14 mouse cellular contexts compared by ENCODE assay signal in genomic region chr9:31348458-31348857, GRCm38 (mm10). TPM values are rescaled to one million over a fixed set of nuclear protein-coding genes. Genes with fewer than 3 reads are reported as not detected.
DNase-seq lines count a peak whose midpoint lies in the region; ATAC-seq lines count a peak whose summit lies in the region.
"Had no signal": no experiment of that assay in that cellular context is flagged by ENCODE, and none has a peak within 500 bp of the region (broad histone marks: within the 10 kb centered on the region; RNA-seq: fewer than 3 reads in every experiment).

No protein-coding gene starts in this region.

- H3K4me2 ChIP-seq in hindbrain, embryonic 16.5 days (ENCODE audit: low read length): no peak overlapping the region
- H3K4me2 ChIP-seq in midbrain, embryonic 13.5 days (replicated peaks): no peak overlapping the region
- no peak overlapping the region for H3K4me2 ChIP-seq in midbrain, embryonic 16.5 days (ENCODE audit: low read length)
- H3K4me2 ChIP-seq in embryonic facial prominence, embryonic 14.5 days (ENCODE audit: low read depth, low read length): no peak overlapping the region
- H3K4me2 ChIP-seq in midbrain, embryonic 15.5 days: no peak overlapping the region
- H3K4me2 ChIP-seq in liver, embryonic 12.5 days: no peak overlapping the region
- H3K4me2 ChIP-seq: embryonic facial prominence, embryonic 15.5 days; heart, embryonic 11.5 days; hindbrain, embryonic 15.5 days had no signal

- no peak overlapping the region for H3K9ac ChIP-seq in hindbrain, embryonic 16.5 days (ENCODE audit: low read depth, low read length)
- H3K9ac ChIP-seq in midbrain, embryonic 13.5 days (replicated peaks): 0 out of 2 replicates have a peak overlapping the region, but pooled peaks have one; percentile 19
- H3K9ac ChIP-seq in midbrain, embryonic 16.5 days (ENCODE audit: low read depth, low read length): no peak overlapping the region
- 0 out of 2 replicates have a peak overlapping the region, but pooled peaks have one; percentile 8 for H3K9ac ChIP-seq in embryonic facial prominence, embryonic 14.5 days (ENCODE audit: low read depth, low read length)
- H3K9ac ChIP-seq in midbrain, embryonic 15.5 days: no peak overlapping the region
- no peak overlapping the region for H3K9ac ChIP-seq in liver, embryonic 12.5 days
- H3K9ac ChIP-seq: embryonic facial prominence, embryonic 15.5 days; hindbrain, embryonic 15.5 days had no signal

- no peak for ATAC-seq in hindbrain, embryonic 16.5 days
- ATAC-seq in midbrain, embryonic 13.5 days: peak; percentile 57
- ATAC-seq in midbrain, embryonic 16.5 days: no peak
- ATAC-seq in embryonic facial prominence, embryonic 14.5 days (ENCODE audit: low read depth): no peak
- 0 out of 2 replicates have a peak, but pooled peaks have one; percentile 17 for ATAC-seq in midbrain, embryonic 15.5 days (replicated peaks)
- ATAC-seq in liver, embryonic 12.5 days: no peak

- H3K36me3 ChIP-seq in hindbrain, embryonic 10.5 days: peaks cover 34% of the 10 kb centered on the region
- H3K36me3 ChIP-seq in hindbrain, embryonic 16.5 days (ENCODE audit: control insufficient read depth, insufficient read depth, low read length): no peaks in the 10 kb centered on the region; the same call in 1 of the 2 replicates
- H3K36me3 ChIP-seq in midbrain, embryonic 13.5 days: peaks cover 21% of the 10 kb centered on the region
- peaks cover 13% of the 10 kb centered on the region for H3K36me3 ChIP-seq in midbrain, embryonic 16.5 days (ENCODE audit: control insufficient read depth, insufficient read depth, low read length)
- peaks cover 18% of the 10 kb centered on the region; the same call in 1 of the 2 replicates for H3K36me3 ChIP-seq in embryonic facial prominence, embryonic 14.5 days (ENCODE audit: control insufficient read depth, insufficient read depth, low read length)
- H3K36me3 ChIP-seq in midbrain, embryonic 15.5 days (replicated peaks): peaks cover 6% of the 10 kb centered on the region; the same call in 1 of the 2 replicates
- H3K36me3 ChIP-seq in liver, embryonic 12.5 days: peaks cover 49% of the 10 kb centered on the region

- H3K4me1 ChIP-seq in hindbrain, embryonic 10.5 days (replicated peaks): peaks cover 5% of the 10 kb centered on the region
- H3K4me1 ChIP-seq in hindbrain, embryonic 16.5 days (ENCODE audit: control insufficient read depth, insufficient read depth, low read depth, low read length): no peaks in the 10 kb centered on the region
- peaks cover 7% of the 10 kb centered on the region for H3K4me1 ChIP-seq in midbrain, embryonic 13.5 days (replicated peaks)
- H3K4me1 ChIP-seq in midbrain, embryonic 16.5 days (ENCODE audit: control insufficient read depth, insufficient read depth, low read length): no peaks in the 10 kb centered on the region
- no peaks in the 10 kb centered on the region for H3K4me1 ChIP-seq in embryonic facial prominence, embryonic 14.5 days (ENCODE audit: control insufficient read depth, insufficient read depth, low read length)
- peaks cover 4% of the 10 kb centered on the region; the same call in 1 of the 2 replicates for H3K4me1 ChIP-seq in midbrain, embryonic 15.5 days
- no peaks in the 10 kb centered on the region for H3K4me1 ChIP-seq in liver, embryonic 12.5 days

- no peak for DNase-seq in hindbrain, embryonic 10.5 days (ENCODE audit: low spot score)
- no peak for DNase-seq in embryonic facial prominence, embryonic 14.5 days (ENCODE audit: low spot score)
- DNase-seq in lung, postnatal 10 days: no peak

- no peaks in the 10 kb centered on the region for H3K27me3 ChIP-seq in hindbrain, embryonic 10.5 days (ENCODE audit: insufficient read depth, poor library complexity, severe bottlenecking)
- H3K27me3 ChIP-seq in hindbrain, embryonic 16.5 days (replicated peaks; ENCODE audit: control insufficient read depth, insufficient read depth, low read length): no peaks in the 10 kb centered on the region
- no peaks in the 10 kb centered on the region for H3K27me3 ChIP-seq in midbrain, embryonic 13.5 days
- H3K27me3 ChIP-seq in midbrain, embryonic 16.5 days (ENCODE audit: control insufficient read depth, insufficient read depth, low read depth, low read length): no peaks in the 10 kb centered on the region
- no peaks in the 10 kb centered on the region for H3K27me3 ChIP-seq in embryonic facial prominence, embryonic 14.5 days (replicated peaks; ENCODE audit: control insufficient read depth, insufficient read depth, low read length)
- no peaks in the 10 kb centered on the region for H3K27me3 ChIP-seq in midbrain, embryonic 15.5 days (replicated peaks)
- H3K27me3 ChIP-seq in liver, embryonic 12.5 days (replicated peaks): no peaks in the 10 kb centered on the region
- H3K27me3 ChIP-seq: embryonic facial prominence, embryonic 15.5 days; hindbrain, embryonic 15.5 days had no signal

- H3K4me3 ChIP-seq in hindbrain, embryonic 10.5 days: no peak overlapping the region
- H3K4me3 ChIP-seq in hindbrain, embryonic 16.5 days (ENCODE audit: low read length): no peak overlapping the region
- no peak overlapping the region for H3K4me3 ChIP-seq in midbrain, embryonic 13.5 days (replicated peaks)
- no peak overlapping the region for H3K4me3 ChIP-seq in midbrain, embryonic 16.5 days (ENCODE audit: low read depth, low read length)
- no peak overlapping the region for H3K4me3 ChIP-seq in embryonic facial prominence, embryonic 14.5 days (ENCODE audit: low read depth, low read length)
- H3K4me3 ChIP-seq in midbrain, embryonic 15.5 days: no peak overlapping the region
- no peak overlapping the region for H3K4me3 ChIP-seq in liver, embryonic 12.5 days
- H3K4me3 ChIP-seq: embryonic facial prominence, embryonic 15.5 days; erythroblast, embryonic 14.5 days; forebrain, embryonic 10.5 days; gastrocnemius, adult 2 months; hindbrain, embryonic 15.5 days had no signal

- peak overlapping the region; percentile 46; the same call in 1 of the 2 replicates for H3K27ac ChIP-seq in hindbrain, embryonic 10.5 days
- no peak overlapping the region for H3K27ac ChIP-seq in hindbrain, embryonic 16.5 days (ENCODE audit: low read depth, low read length)
- 0 out of 2 replicates have a peak overlapping the region, but pooled peaks have one; percentile 7 for H3K27ac ChIP-seq in midbrain, embryonic 13.5 days
- H3K27ac ChIP-seq in midbrain, embryonic 16.5 days (ENCODE audit: low read length): no peak overlapping the region
- no peak overlapping the region for H3K27ac ChIP-seq in embryonic facial prominence, embryonic 14.5 days (replicated peaks; ENCODE audit: low read depth, low read length)
- no peak overlapping the region for H3K27ac ChIP-seq in midbrain, embryonic 15.5 days
- H3K27ac ChIP-seq in liver, embryonic 12.5 days: no peak overlapping the region
- H3K27ac ChIP-seq: embryonic facial prominence, embryonic 15.5 days; forebrain, embryonic 10.5 days; gastrocnemius, adult 2 months; hindbrain, embryonic 15.5 days had no signal

- no peaks in the 10 kb centered on the region for H3K9me3 ChIP-seq in hindbrain, embryonic 10.5 days
- H3K9me3 ChIP-seq in hindbrain, embryonic 16.5 days (ENCODE audit: control insufficient read depth, low read length): no peaks in the 10 kb centered on the region
- H3K9me3 ChIP-seq in midbrain, embryonic 13.5 days: no peaks in the 10 kb centered on the region
- H3K9me3 ChIP-seq in midbrain, embryonic 16.5 days (replicated peaks; ENCODE audit: control insufficient read depth, low read length, poor library complexity, severe bottlenecking): no peaks in the 10 kb centered on the region
- H3K9me3 ChIP-seq in embryonic facial prominence, embryonic 14.5 days (ENCODE audit: control insufficient read depth, low read length): no peaks in the 10 kb centered on the region
- no peaks in the 10 kb centered on the region for H3K9me3 ChIP-seq in midbrain, embryonic 15.5 days
- H3K9me3 ChIP-seq in liver, embryonic 12.5 days (replicated peaks): no peaks in the 10 kb centered on the region
- H3K9me3 ChIP-seq: embryonic facial prominence, embryonic 15.5 days; forebrain, embryonic 10.5 days; hindbrain, embryonic 15.5 days had no signal

- WGBS in hindbrain, embryonic 10.5 days: 86% methylated on average over 4 of the region's 4 CpGs
- 66% methylated on average over 4 of the region's 4 CpGs for WGBS in hindbrain, embryonic 16.5 days
- 72% methylated on average over 4 of the region's 4 CpGs for WGBS in midbrain, embryonic 13.5 days
- 63% methylated on average over 4 of the region's 4 CpGs for WGBS in midbrain, embryonic 16.5 days
- WGBS in embryonic facial prominence, embryonic 14.5 days: 83% methylated on average over 4 of the region's 4 CpGs
- WGBS in midbrain, embryonic 15.5 days: 74% methylated on average over 4 of the region's 4 CpGs
- WGBS in liver, embryonic 12.5 days (ENCODE audit: insufficient replicate concordance): 71% methylated on average over 4 of the region's 4 CpGs

RNA-seq across cellular contexts. Expression of gene Nfrkb, which starts 37.5 kb away (rescaled TPM):
- 19.6 and 25.4 TPM in 2 replicates for polyA plus RNA-seq in hindbrain, embryonic 10.5 days (2016; fragmentation: Nextera tagmentation; extraction: Ambion mirVana)
- polyA plus RNA-seq in hindbrain, embryonic 16.5 days (2015; fragmentation: Nextera tagmentation; extraction: Ambion mirVana): 22.5 and 23.5 TPM in 2 replicates
- 30.2 and 32.1 TPM in 2 replicates for polyA plus RNA-seq in midbrain, embryonic 13.5 days (2015; fragmentation: Nextera tagmentation; extraction: Ambion mirVana)
- 26.6 and 28.6 TPM in 2 replicates for polyA plus RNA-seq in midbrain, embryonic 16.5 days (2015; fragmentation: Nextera tagmentation; extraction: Ambion mirVana)
- 18.3 and 22.6 TPM in 2 replicates for polyA plus RNA-seq in embryonic facial prominence, embryonic 14.5 days (2014; fragmentation: Nextera tagmentation; extraction: Ambion mirVana)
- polyA plus RNA-seq in midbrain, embryonic 15.5 days (2015; fragmentation: Nextera tagmentation; extraction: Ambion mirVana): 30.9 and 33.3 TPM in 2 replicates
- 8.6 and 9.3 TPM in 2 replicates for polyA plus RNA-seq in liver, embryonic 12.5 days (2016; fragmentation: Nextera tagmentation; extraction: Ambion mirVana)

Comparison
In these comparisons a context has a peak if more than half of its experiments do, and no peak if none do; other contexts are left out.
1. H3K27ac ChIP-seq: peak in hindbrain, embryonic 10.5 days (single experiment) and midbrain, embryonic 13.5 days (single experiment); none in hindbrain, embryonic 16.5 days (single experiment), midbrain, embryonic 16.5 days (single experiment), embryonic facial prominence, embryonic 14.5 days (single experiment), midbrain, embryonic 15.5 days (single experiment) and liver, embryonic 12.5 days (single experiment).
2. ATAC-seq: peak in midbrain, embryonic 13.5 days (single experiment) and midbrain, embryonic 15.5 days (single experiment); none in hindbrain, embryonic 16.5 days (single experiment), midbrain, embryonic 16.5 days (single experiment), embryonic facial prominence, embryonic 14.5 days (single experiment) and liver, embryonic 12.5 days (single experiment).
3. H3K9ac ChIP-seq: peak in midbrain, embryonic 13.5 days (single experiment) and embryonic facial prominence, embryonic 14.5 days (single experiment); none in hindbrain, embryonic 16.5 days (single experiment), midbrain, embryonic 16.5 days (single experiment), midbrain, embryonic 15.5 days (single experiment) and liver, embryonic 12.5 days (single experiment).